Mouse (Mus musculus): Measurements from ENCODE around the gene Vmn2r58. TPM values are rescaled to one million over a fixed set of nuclear protein-coding genes. Genes with fewer than 3 reads are reported as not detected.
"Not testable (repeated sequence)": the region's sequence is repeated elsewhere in the genome, so short reads cannot be mapped to it uniquely, and the experiment has no call there.

Gene Vmn2r58
- not detected for total RNA-seq (2021)
- long read RNA-seq, experiment 1 = 0 reads
- long read RNA-seq, experiment 2 = 0 reads

GRCm38 (mm10) chr7:41872612-41873011 is at the start of gene Vmn2r58:
Gene Vmn2r58, minus strand, starts transcription at chr7:41872712.
- not testable (repeated sequence) for DNase-seq (ENCODE audit: low spot score in 2 of 2)

Other genes with a start within 250 kb of the Vmn2r58 start
- gene Zfp788, start 239.5 kb downstream of the Vmn2r58 start, total RNA-seq (2021) = 10 to 100 TPM; 10.4 to 10.8 TPM
- gene Vmn2r59, start 186.3 kb upstream of the Vmn2r58 start, total RNA-seq (2021) = not detected
- gene Vmn2r60, start 235.1 kb upstream of the Vmn2r58 start, total RNA-seq (2021) = not detected